Mouse (Mus musculus): ENCODE results near the gene Terf2.

GRCm38 (mm10) chr8:107100635-107101034, 4.3 kb upstream of the Terf2 start:
- TF ChIP-seq CTCF (IDR thresholded peaks at IDR 0.05; ENCODE audit: borderline replicate concordance, insufficient read depth, low read length), result no peak
- no peak for TF ChIP-seq POLR2A (IDR thresholded peaks at IDR 0.05; ENCODE audit: low read depth, low read length)
